Mouse (Mus musculus): ENCODE data around the gene Epha6. TPM values are rescaled to one million over a fixed set of nuclear protein-coding genes. Genes with fewer than 3 reads are reported as not detected.

The Epha6 gene
- total and polyA plus RNA-seq, 2 experiments from 2014 or later, result 5.3 to 25.3 TPM

DNA sequence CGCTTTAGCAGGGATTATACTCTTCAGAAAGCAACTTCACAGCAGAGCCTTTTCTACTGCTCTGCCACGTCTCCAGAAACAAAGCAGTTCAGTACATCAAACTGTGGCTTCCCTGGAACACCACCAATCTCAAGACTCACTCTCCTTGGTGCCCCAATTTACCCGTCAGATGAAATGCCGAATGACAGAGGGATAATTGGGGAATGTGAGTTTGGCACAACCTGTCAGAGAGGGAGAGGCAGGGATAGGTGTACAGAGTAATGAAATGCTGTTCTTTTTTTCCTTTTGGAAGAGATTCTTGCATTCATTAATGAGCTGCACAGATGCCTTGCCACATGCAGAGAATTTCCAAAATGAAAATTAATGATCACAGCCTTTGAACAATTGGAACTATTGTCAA lies 635.5 kb downstream of the Epha6 start:
- no peak overlapping the region for H3K9ac ChIP-seq (replicated peaks; ENCODE audit: low read length, poor library complexity, severe bottlenecking)
- H3K27me3 ChIP-seq (ENCODE audit: insufficient read depth, low read length), result no peaks in the 10 kb centered on the region
- TF ChIP-seq CTCF (IDR thresholded peaks at IDR 0.05), result no peak
- no peak overlapping the region for H3K4me3 ChIP-seq (ENCODE audit: low read depth, low read length)
- no peaks in the 10 kb centered on the region for H3K4me1 ChIP-seq (ENCODE audit: insufficient read depth, low read length)
- 27% methylated on average over 4 of the region's 4 CpGs for WGBS
- no peak overlapping the region for H3K4me2 ChIP-seq (ENCODE audit: low read depth, low read length, poor library complexity, severe bottlenecking)
- no peaks in the 10 kb centered on the region for H3K36me3 ChIP-seq (ENCODE audit: insufficient read depth, low read length)
- DNase-seq (ENCODE audit: low spot score) (peak; percentile 20), ATAC-seq (ENCODE audit: low FRiP score) (no peak)
- H3K27ac ChIP-seq (ENCODE audit: low read depth, low read length), result no peak overlapping the region
- no peaks in the 10 kb centered on the region for H3K9me3 ChIP-seq (ENCODE audit: low read length)

DNA sequence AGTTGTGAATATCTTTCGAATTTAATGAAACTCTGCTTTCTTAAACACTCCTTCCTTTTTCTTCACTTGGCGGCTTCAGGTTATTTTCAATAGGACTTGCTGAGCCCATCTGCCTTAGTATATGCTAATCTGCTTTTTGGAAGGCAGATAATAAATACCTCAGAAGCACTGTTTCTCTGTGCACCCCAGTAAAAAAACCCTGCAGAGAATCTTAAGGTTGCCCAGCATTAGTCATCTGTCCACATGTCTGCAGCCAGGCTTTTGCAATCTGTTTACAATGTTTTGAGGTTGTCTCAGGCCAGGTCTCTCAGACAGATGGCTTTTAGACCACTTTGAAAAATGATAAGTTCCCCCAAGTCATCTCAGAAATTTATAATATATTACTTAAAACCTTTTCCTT lies 649.6 kb downstream of the Epha6 start:
- TF ChIP-seq CTCF (IDR thresholded peaks at IDR 0.05), result no peak
- Histone ChIP-seq H3K9ac (replicated peaks; ENCODE audit: low read length, poor library complexity, severe bottlenecking) (no peak overlapping the region), H3K36me3 (ENCODE audit: insufficient read depth, low read length) (no peaks in the 10 kb centered on the region), H3K27ac (ENCODE audit: low read depth, low read length) (no peak overlapping the region), H3K4me3 (ENCODE audit: low read depth, low read length) (no peak overlapping the region), H3K9me3 (ENCODE audit: low read length) (no peaks in the 10 kb centered on the region), H3K4me1 (ENCODE audit: insufficient read depth, low read length) (no peaks in the 10 kb centered on the region), H3K4me2 (ENCODE audit: low read depth, low read length, poor library complexity, severe bottlenecking) (no peak overlapping the region), H3K27me3 (ENCODE audit: insufficient read depth, low read length) (no peaks in the 10 kb centered on the region)
- ATAC-seq (ENCODE audit: low FRiP score) (no peak), DNase-seq (ENCODE audit: low spot score) (peak; percentile 40)
- WGBS, result 67% methylated on average over 2 of the region's 2 CpGs

GRCm38 (mm10) chr16:59923696-59924095 lies 681.6 kb downstream of the Epha6 start:
- no peak overlapping the region for H3K27ac ChIP-seq (ENCODE audit: low read depth, low read length)
- no peak overlapping the region for H3K4me3 ChIP-seq (ENCODE audit: low read depth, low read length)
- 91% methylated on average over 4 of the region's 4 CpGs for WGBS
- H3K4me1 ChIP-seq (ENCODE audit: insufficient read depth, low read length), result no peaks in the 10 kb centered on the region
- no peak overlapping the region for H3K9ac ChIP-seq (replicated peaks; ENCODE audit: low read length, poor library complexity, severe bottlenecking)
- no peak for DNase-seq (ENCODE audit: low spot score)
- H3K27me3 ChIP-seq (ENCODE audit: insufficient read depth, low read length), result no peaks in the 10 kb centered on the region
- H3K4me2 ChIP-seq (ENCODE audit: low read depth, low read length, poor library complexity, severe bottlenecking), result no peak overlapping the region
- no peak for TF ChIP-seq CTCF (IDR thresholded peaks at IDR 0.05)
- H3K36me3 ChIP-seq (ENCODE audit: insufficient read depth, low read length), result no peaks in the 10 kb centered on the region
- no peak for ATAC-seq (ENCODE audit: low FRiP score)
- no peaks in the 10 kb centered on the region for H3K9me3 ChIP-seq (ENCODE audit: low read length)

DNA sequence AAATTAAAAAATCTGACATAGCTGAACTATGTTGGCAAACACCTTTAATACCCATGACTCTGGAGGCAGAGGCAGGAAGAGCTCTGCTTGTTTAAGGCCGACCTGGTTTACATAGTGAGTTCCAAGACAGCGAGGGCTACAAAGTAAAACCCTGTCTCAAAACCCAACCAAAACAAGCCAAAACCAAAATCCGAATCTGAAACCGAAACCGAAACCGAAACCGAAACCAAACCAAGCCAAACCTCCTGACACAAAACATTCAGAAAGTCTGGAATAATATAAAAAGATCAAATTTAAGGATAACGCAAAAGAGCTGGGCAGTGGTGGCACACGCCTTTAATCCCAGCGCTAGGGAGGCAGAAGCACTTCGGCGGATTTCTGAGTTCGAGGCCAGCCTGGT lies 725.3 kb downstream of the Epha6 start:
- Histone ChIP-seq H3K36me3 (ENCODE audit: insufficient read depth, low read length) (no peaks in the 10 kb centered on the region), H3K4me3 (ENCODE audit: low read depth, low read length) (no peak overlapping the region), H3K27ac (ENCODE audit: low read depth, low read length) (no peak overlapping the region), H3K4me2 (ENCODE audit: low read depth, low read length, poor library complexity, severe bottlenecking) (no peak overlapping the region), H3K9me3 (ENCODE audit: low read length) (no peaks in the 10 kb centered on the region), H3K4me1 (ENCODE audit: insufficient read depth, low read length) (no peaks in the 10 kb centered on the region), H3K27me3 (ENCODE audit: insufficient read depth, low read length) (no peaks in the 10 kb centered on the region), H3K9ac (replicated peaks; ENCODE audit: low read length, poor library complexity, severe bottlenecking) (no peak overlapping the region)
- WGBS, result 97% methylated on average over 13 of the region's 13 CpGs
- no peak for TF ChIP-seq CTCF (IDR thresholded peaks at IDR 0.05)
- DNase-seq (ENCODE audit: low spot score) (no peak), ATAC-seq (ENCODE audit: low FRiP score) (no peak)

- no peak overlapping the region for H3K27ac ChIP-seq (ENCODE audit: low read depth, low read length)
- 90% methylated on average over 3 of the region's 3 CpGs for WGBS
- DNase-seq (ENCODE audit: low spot score) (peak; percentile 62), ATAC-seq (ENCODE audit: low FRiP score) (no peak)
- H3K4me2 ChIP-seq (ENCODE audit: low read depth, low read length, poor library complexity, severe bottlenecking), result no peak overlapping the region
- no peak overlapping the region for H3K4me3 ChIP-seq (ENCODE audit: low read depth, low read length)
- H3K27me3 ChIP-seq (ENCODE audit: insufficient read depth, low read length), result no peaks in the 10 kb centered on the region
- no peaks in the 10 kb centered on the region for H3K9me3 ChIP-seq (ENCODE audit: low read length)
- no peak overlapping the region for H3K9ac ChIP-seq (replicated peaks; ENCODE audit: low read length, poor library complexity, severe bottlenecking)
- H3K4me1 ChIP-seq (ENCODE audit: insufficient read depth, low read length), result no peaks in the 10 kb centered on the region
- no peaks in the 10 kb centered on the region for H3K36me3 ChIP-seq (ENCODE audit: insufficient read depth, low read length)
- no peak for TF ChIP-seq CTCF (IDR thresholded peaks at IDR 0.05)
Measured at GRCm38 (mm10) chr16:59871792-59872191, 733.5 kb downstream of the Epha6 start.

DNA sequence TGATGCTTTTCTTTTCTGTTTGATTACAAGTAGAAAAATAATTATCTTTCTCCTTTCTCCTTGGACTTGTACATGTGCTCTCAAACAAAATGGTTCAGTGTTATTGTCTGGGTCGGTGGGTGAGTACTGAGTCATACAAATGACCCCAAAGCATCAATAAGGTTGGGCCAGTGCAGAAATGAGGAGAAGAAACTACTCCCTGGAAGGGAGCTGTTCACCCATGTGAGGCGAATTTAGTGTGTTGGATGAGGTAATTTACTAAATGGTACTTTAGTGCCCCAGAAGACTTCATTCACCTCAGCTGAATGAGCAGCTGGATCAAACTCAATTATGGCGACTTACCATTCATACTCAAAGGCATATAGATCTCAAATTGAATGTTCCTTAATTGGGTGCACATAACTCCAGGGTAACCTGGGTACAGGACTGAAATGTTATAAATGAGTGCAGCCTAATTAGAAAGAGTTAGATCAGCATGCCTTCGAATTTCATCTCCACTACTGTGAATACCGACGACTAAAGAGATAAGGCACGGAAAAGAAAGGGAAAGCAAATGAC lies 751.1 kb downstream of the Epha6 start:
- no peak for ATAC-seq (ENCODE audit: low FRiP score)
- WGBS, result 64% methylated on average over 7 of the region's 7 CpGs

More for the DNA sequence above, 751.1 kb downstream of the Epha6 start:
- H3K9ac ChIP-seq (replicated peaks; ENCODE audit: low read length, poor library complexity, severe bottlenecking), result no peak overlapping the region
- H3K27me3 ChIP-seq (ENCODE audit: insufficient read depth, low read length), result no peaks in the 10 kb centered on the region
- TF ChIP-seq CTCF (IDR thresholded peaks at IDR 0.05), result no peak
- H3K27ac ChIP-seq (ENCODE audit: low read depth, low read length), result no peak overlapping the region
- peak; percentile 36 for DNase-seq (ENCODE audit: low spot score)
- no peaks in the 10 kb centered on the region for H3K9me3 ChIP-seq (ENCODE audit: low read length)
- H3K4me1 ChIP-seq (ENCODE audit: insufficient read depth, low read length), result no peaks in the 10 kb centered on the region
- no peaks in the 10 kb centered on the region for H3K36me3 ChIP-seq (ENCODE audit: insufficient read depth, low read length)
- no peak overlapping the region for H3K4me2 ChIP-seq (ENCODE audit: low read depth, low read length, poor library complexity, severe bottlenecking)
- no peak overlapping the region for H3K4me3 ChIP-seq (ENCODE audit: low read depth, low read length)
